Mouse (Mus musculus) heart, adult 11 months (tissue): Measurements from ENCODE around the gene Dab2ip.

Experiments used
- DNase-seq: peaks from one replicate; pipeline ENCODE4 v3.0.0; 2022

The Dab2ip gene

GRCm38 (mm10) chr2:35598819-35599218 lies 40.8 kb downstream of the Dab2ip start:
- DNase-seq: no peak

- no peak for DNase-seq
These were observed 43.6 kb downstream of the Dab2ip start for GRCm38 (mm10) chr2:35601665-35602064.

GRCm38 (mm10) chr2:35607476-35607875 lies 49.4 kb downstream of the Dab2ip start:
- DNase-seq: no peak

GRCm38 (mm10) chr2:35608856-35609255 lies 50.8 kb downstream of the Dab2ip start:
- DNase-seq: peak; percentile 87

- DNase-seq: peak; percentile 97
These were observed 51.3 kb downstream of the Dab2ip start for GRCm38 (mm10) chr2:35609317-35609716.

- DNase-seq: peak; percentile 95
These were observed 52.3 kb downstream of the Dab2ip start for GRCm38 (mm10) chr2:35610168-35610951.

GRCm38 (mm10) chr2:35610976-35611375 lies 52.9 kb downstream of the Dab2ip start:
- no peak for DNase-seq

GRCm38 (mm10) chr2:35611645-35612044 lies 53.6 kb downstream of the Dab2ip start:
- DNase-seq: no peak

- peak; percentile 89 for DNase-seq
These were observed 54.2 kb downstream of the Dab2ip start for GRCm38 (mm10) chr2:35612297-35612696.

- peak; percentile 99 for DNase-seq
These were observed 55.9 kb downstream of the Dab2ip start for GRCm38 (mm10) chr2:35613946-35614353.

GRCm38 (mm10) chr2:35614411-35614810 lies 56.3 kb downstream of the Dab2ip start:
- DNase-seq: peak; percentile 95

GRCm38 (mm10) chr2:35615366-35615765 lies 57.3 kb downstream of the Dab2ip start:
- DNase-seq: peak; percentile 88

GRCm38 (mm10) chr2:35615977-35616376 lies 57.9 kb downstream of the Dab2ip start:
- DNase-seq: peak; percentile 93

GRCm38 (mm10) chr2:35616891-35617658 lies 59.0 kb downstream of the Dab2ip start:
- DNase-seq: peak; percentile 98

GRCm38 (mm10) chr2:35618981-35619380 lies 60.9 kb downstream of the Dab2ip start:
- no peak for DNase-seq

- peak; percentile 95 for DNase-seq
These were observed 61.5 kb downstream of the Dab2ip start for GRCm38 (mm10) chr2:35619532-35619931.

GRCm38 (mm10) chr2:35620364-35621224 lies 62.5 kb downstream of the Dab2ip start:
- peak; percentile 92 for DNase-seq

- DNase-seq: no peak
These were observed 63.1 kb downstream of the Dab2ip start for GRCm38 (mm10) chr2:35621225-35621519.

- DNase-seq: peak; percentile 98
These were observed 63.7 kb downstream of the Dab2ip start for GRCm38 (mm10) chr2:35621796-35622195.

GRCm38 (mm10) chr2:35622261-35623103 lies 64.4 kb downstream of the Dab2ip start:
- no peak for DNase-seq

- DNase-seq: no peak
These were observed 65.0 kb downstream of the Dab2ip start for GRCm38 (mm10) chr2:35623104-35623377.

GRCm38 (mm10) chr2:35623431-35624148 lies 65.5 kb downstream of the Dab2ip start:
- peak; percentile 95 for DNase-seq
